ENCODE assay signal across 8 mouse cellular contexts in genomic region chr17:30590417-30591198, GRCm38 (mm10). TPM values are rescaled to one million over a fixed set of nuclear protein-coding genes. Genes with fewer than 3 reads are reported as not detected.
DNase-seq lines count a peak whose midpoint lies in the region; ATAC-seq and TF ChIP-seq lines count a peak whose summit lies in the region.

No protein-coding gene starts in this region.

- no peak overlapping the region for H3K4me2 ChIP-seq in liver, postnatal 0 days (ENCODE audit: low read depth, low read length)
- no peak overlapping the region for H3K4me2 ChIP-seq in embryonic facial prominence, embryonic 11.5 days (ENCODE audit: low read depth, low read length)
- H3K4me2 ChIP-seq in midbrain, embryonic 15.5 days: no peak overlapping the region

- no peaks in the 10 kb centered on the region for H3K4me1 ChIP-seq in liver, postnatal 0 days (ENCODE audit: insufficient read depth)
- H3K4me1 ChIP-seq in embryonic facial prominence, embryonic 11.5 days (ENCODE audit: control insufficient read depth, insufficient read depth, low read length): no peaks in the 10 kb centered on the region
- H3K4me1 ChIP-seq in midbrain, embryonic 15.5 days: peaks cover 15% of the 10 kb centered on the region
- H3K4me1 ChIP-seq in thymus, adult 2 months (replicated peaks; ENCODE audit: control insufficient read depth, insufficient read depth, low read length): no peaks in the 10 kb centered on the region

- no peak for TF ChIP-seq POLR2A in thymus, adult 2 months (IDR thresholded peaks at IDR 0.05; ENCODE audit: control insufficient read depth, extremely low read depth, insufficient read depth, low read length, poor library complexity)

- peak; percentile 60; the same call in 1 of the 2 replicates for ATAC-seq in liver, postnatal 0 days
- no peak for ATAC-seq in embryonic facial prominence, embryonic 11.5 days (replicated peaks; ENCODE audit: insufficient number of reproducible peaks, low FRiP score, low TSS enrichment, low read depth)
- ATAC-seq in midbrain, embryonic 15.5 days (replicated peaks): peak; percentile 52

- H3K27me3 ChIP-seq in liver, postnatal 0 days (ENCODE audit: insufficient read depth, low read length): no peaks in the 10 kb centered on the region
- no peaks in the 10 kb centered on the region for H3K27me3 ChIP-seq in embryonic facial prominence, embryonic 11.5 days (ENCODE audit: control insufficient read depth, insufficient read depth, low read length)
- no peaks in the 10 kb centered on the region for H3K27me3 ChIP-seq in midbrain, embryonic 15.5 days (replicated peaks)
- no peaks in the 10 kb centered on the region for H3K27me3 ChIP-seq in thymus, adult 2 months (ENCODE audit: control insufficient read depth, insufficient read depth, low read length)

- 63% methylated on average over 17 of the region's 17 CpGs for WGBS in liver, postnatal 0 days (ENCODE audit: insufficient replicate concordance)
- 61% methylated on average over 17 of the region's 17 CpGs for WGBS in embryonic facial prominence, embryonic 11.5 days
- 36% methylated on average over 17 of the region's 17 CpGs for WGBS in midbrain, embryonic 15.5 days
- 70% methylated on average over 17 of the region's 17 CpGs for whole genome bisulfite sequencing in thymus, adult 2 months

- H3K9ac ChIP-seq in liver, postnatal 0 days (replicated peaks): no peak overlapping the region
- no peak overlapping the region for H3K9ac ChIP-seq in embryonic facial prominence, embryonic 11.5 days (replicated peaks; ENCODE audit: low read length)
- H3K9ac ChIP-seq in midbrain, embryonic 15.5 days: no peak overlapping the region

- TF ChIP-seq EP300 in liver, postnatal 0 days (IDR thresholded peaks at IDR 0.05; ENCODE audit: low read depth): no peak

- H3K27ac ChIP-seq in liver, postnatal 0 days (ENCODE audit: low read depth): no peak overlapping the region
- no peak overlapping the region for H3K27ac ChIP-seq in embryonic facial prominence, embryonic 11.5 days (replicated peaks; ENCODE audit: low read depth, low read length)
- H3K27ac ChIP-seq in left cerebral cortex, adult 2 months: no peak overlapping the region
- H3K27ac ChIP-seq in midbrain, embryonic 15.5 days: 0 out of 2 replicates have a peak overlapping the region, but pooled peaks have one; percentile 45
- H3K27ac ChIP-seq in thymus, adult 2 months (ENCODE audit: control insufficient read depth, insufficient read depth, low read length): no peak overlapping the region

- H3K9me3 ChIP-seq in liver, postnatal 0 days (ENCODE audit: low read length): no peaks in the 10 kb centered on the region
- H3K9me3 ChIP-seq in embryonic facial prominence, embryonic 11.5 days (replicated peaks; ENCODE audit: control insufficient read depth, low read length): no peaks in the 10 kb centered on the region
- no peaks in the 10 kb centered on the region for H3K9me3 ChIP-seq in midbrain, embryonic 15.5 days

- TF ChIP-seq CTCF in liver, postnatal 0 days (IDR thresholded peaks at IDR 0.05; ENCODE audit: low read depth): peak; percentile 72
- TF ChIP-seq CTCF in left cerebral cortex, adult 2 months (IDR thresholded peaks at IDR 0.05): peak; percentile 89
- no peak for TF ChIP-seq CTCF in thymus, adult 2 months (IDR thresholded peaks at IDR 0.05; ENCODE audit: borderline replicate concordance, control insufficient read depth, extremely low read depth, insufficient read depth, low read length, poor library complexity)

- intact Hi-C loops in left cerebral cortex, adult 2 months (cut with DNase I): no loop called here

- H3K4me3 ChIP-seq in liver, postnatal 0 days (ENCODE audit: low read depth, low read length): no peak overlapping the region
- H3K4me3 ChIP-seq in embryonic facial prominence, embryonic 11.5 days (ENCODE audit: low read depth, low read length): no peak overlapping the region
- no peak overlapping the region for H3K4me3 ChIP-seq in left cerebral cortex, adult 2 months
- H3K4me3 ChIP-seq in midbrain, embryonic 15.5 days: 0 out of 2 replicates have a peak overlapping the region, but pooled peaks have one; percentile 6
- H3K4me3 ChIP-seq in thymus, adult 2 months (ENCODE audit: control insufficient read depth, insufficient read depth, low read length): no peak overlapping the region

- peaks cover 33% of the 10 kb centered on the region for H3K36me3 ChIP-seq in liver, postnatal 0 days (replicated peaks; ENCODE audit: insufficient read depth, low read length)
- H3K36me3 ChIP-seq in embryonic facial prominence, embryonic 11.5 days (replicated peaks; ENCODE audit: control insufficient read depth, insufficient read depth, low read depth, low read length): no peaks in the 10 kb centered on the region; the same call in none of the 2 replicates
- H3K36me3 ChIP-seq in midbrain, embryonic 15.5 days (replicated peaks): 0 out of 2 replicates have a peak, but pooled peaks cover 6% of the 10 kb centered on the region
- H3K36me3 ChIP-seq in thymus, adult 2 months (ENCODE audit: control insufficient read depth, insufficient read depth, low read length): peaks cover 21% of the 10 kb centered on the region

- peak; percentile 46 for DNase-seq in liver, postnatal 0 days
- DNase-seq in liver: no peak
- DNase-seq in adrenal gland, postnatal 10 days: peak; percentile 71
- peak; percentile 59 for DNase-seq in embryonic facial prominence, embryonic 11.5 days (ENCODE audit: low spot score)
- DNase-seq in hindlimb bud, embryonic 11.5 days (ENCODE audit: extremely low spot score, low read depth, low spot score): peak; percentile 54
- DNase-seq in left cerebral cortex, adult 2 months (ENCODE audit: extremely low spot score in 1 of 2, low spot score in 2 of 2): peak; percentile 61 to 69
- peak; percentile 61 for DNase-seq in thymus, adult 2 months

RNA-seq across cellular contexts. Expression of gene Btbd9, which starts 14.3 kb away (rescaled TPM):
- polyA plus RNA-seq in liver, postnatal 0 days (2015; fragmentation: Nextera tagmentation; extraction: Ambion mirVana): 16.5 and 17.2 TPM in 2 replicates
- total RNA-seq in adrenal gland, postnatal 10 days (2021): 10 to 100 TPM; 25.3 to 34.6 TPM
- polyA plus RNA-seq in embryonic facial prominence, embryonic 11.5 days (2014; fragmentation: Nextera tagmentation; extraction: Ambion mirVana): 40.6 and 43.6 TPM in 2 replicates
- 100 to 1,000 TPM; 102 to 104 TPM for total RNA-seq in left cerebral cortex, adult 2 months (2021)
- polyA plus RNA-seq in midbrain, embryonic 15.5 days (2015; fragmentation: Nextera tagmentation; extraction: Ambion mirVana): 156 and 163 TPM in 2 replicates
- polyA plus RNA-seq in thymus, adult 2 months (2012; rRNA removed): 29.1 and 33.7 TPM in 2 replicates

RNA-seq across cellular contexts. Expression of gene Dnah8, which starts 33.5 kb away (rescaled TPM):
- 0.63 and 0.64 TPM in 2 replicates for polyA plus RNA-seq in liver, postnatal 0 days (2015; fragmentation: Nextera tagmentation; extraction: Ambion mirVana)
- total RNA-seq in adrenal gland, postnatal 10 days (2021): 1 to 10 TPM; 1.4 to 2.4 TPM
- polyA plus RNA-seq in embryonic facial prominence, embryonic 11.5 days (2014; fragmentation: Nextera tagmentation; extraction: Ambion mirVana): 1.3 and 1.5 TPM in 2 replicates
- total RNA-seq in left cerebral cortex, adult 2 months (2021): under 1 TPM; 0.35 to 0.97 TPM
- 2.0 and 2.7 TPM in 2 replicates for polyA plus RNA-seq in midbrain, embryonic 15.5 days (2015; fragmentation: Nextera tagmentation; extraction: Ambion mirVana)
- 51.3 and 58.4 TPM in 2 replicates for polyA plus RNA-seq in thymus, adult 2 months (2012; rRNA removed)

RNA-seq across cellular contexts. Expression of gene Glo1, which starts 36.1 kb away (rescaled TPM):
- 219 and 220 TPM in 2 replicates for polyA plus RNA-seq in liver, postnatal 0 days (2015; fragmentation: Nextera tagmentation; extraction: Ambion mirVana)
- 100 to 1,000 TPM; 123 to 131 TPM for total RNA-seq in adrenal gland, postnatal 10 days (2021)
- polyA plus RNA-seq in embryonic facial prominence, embryonic 11.5 days (2014; fragmentation: Nextera tagmentation; extraction: Ambion mirVana): 268 and 275 TPM in 2 replicates
- total RNA-seq in left cerebral cortex, adult 2 months (2021): 100 to 1,000 TPM; 137 to 143 TPM
- polyA plus RNA-seq in midbrain, embryonic 15.5 days (2015; fragmentation: Nextera tagmentation; extraction: Ambion mirVana): 128 and 131 TPM in 2 replicates
- 43.5 and 43.6 TPM in 2 replicates for polyA plus RNA-seq in thymus, adult 2 months (2012; rRNA removed)

Comparison
In these comparisons a context has a peak if more than half of its experiments do, and no peak if none do; other contexts are left out.
1. RNA of gene Dnah8, which starts 33.5 kb away (polyA plus RNA-seq): 51.3 to 58.4 TPM in thymus, adult 2 months; 2.0 to 2.7 TPM in midbrain, embryonic 15.5 days, 1.3 to 1.5 TPM in embryonic facial prominence, embryonic 11.5 days and 0.63 to 0.64 TPM in liver, postnatal 0 days; every median in the first group is over 10 times any median in the second.